ENCODE assay signal across 22 mouse cellular contexts in genomic region chr5:20362154-20362553, GRCm38 (mm10).
DNase-seq lines count a peak whose midpoint lies in the region; ATAC-seq and TF ChIP-seq lines count a peak whose summit lies in the region.
"Had no signal": no experiment of that assay in that cellular context is flagged by ENCODE, and none has a peak within 500 bp of the region (broad histone marks: within the 10 kb centered on the region; RNA-seq: fewer than 3 reads in every experiment).

No protein-coding gene starts in this region.

- H3K36me3 ChIP-seq in thymus, adult 2 months (ENCODE audit: control insufficient read depth, insufficient read depth, low read length): no peaks in the 10 kb centered on the region
- H3K36me3 ChIP-seq: embryonic facial prominence, embryonic 15.5 days; forebrain, embryonic 10.5 days; heart, embryonic 10.5 days had no signal

- H3K27me3 ChIP-seq in thymus, adult 2 months (ENCODE audit: control insufficient read depth, insufficient read depth, low read length): no peaks in the 10 kb centered on the region
- H3K27me3 ChIP-seq: embryonic facial prominence, embryonic 15.5 days had no signal

- ATAC-seq in CD4-positive, CD25-positive, alpha-beta regulatory T cell, adult 4 months: peak; percentile 74
- ATAC-seq in cerebellum, adult (ENCODE audit: insufficient number of reproducible peaks, low FRiP score, low TSS enrichment): no peak
- ATAC-seq: forebrain, embryonic 14.5 days had no signal

- no peak overlapping the region for H3K27ac ChIP-seq in thymus, adult 2 months (ENCODE audit: control insufficient read depth, insufficient read depth, low read length)
- H3K27ac ChIP-seq: embryonic facial prominence, embryonic 15.5 days; forebrain, embryonic 10.5 days; gastrocnemius, adult 2 months; heart, embryonic 10.5 days; hindbrain, embryonic 14.5 days had no signal

- no peak for TF ChIP-seq CTCF in thymus, adult 2 months (IDR thresholded peaks at IDR 0.05; ENCODE audit: borderline replicate concordance, control insufficient read depth, extremely low read depth, insufficient read depth, low read length, poor library complexity)

- no peak overlapping the region for H3K4me3 ChIP-seq in thymus, adult 2 months (ENCODE audit: control insufficient read depth, insufficient read depth, low read length)
- H3K4me3 ChIP-seq: embryonic facial prominence, embryonic 15.5 days; erythroblast, embryonic 14.5 days; forebrain, embryonic 10.5 days; gastrocnemius, adult 2 months; heart, embryonic 10.5 days had no signal

- no peaks in the 10 kb centered on the region for H3K4me1 ChIP-seq in thymus, adult 2 months (replicated peaks; ENCODE audit: control insufficient read depth, insufficient read depth, low read length)
- H3K4me1 ChIP-seq: embryonic facial prominence, embryonic 15.5 days; heart, embryonic 10.5 days had no signal

- DNase-seq in CD4-positive, CD25-positive, alpha-beta regulatory T cell, adult 2 months (ENCODE audit: low read depth, low spot score): peak; percentile 25
- peak; percentile 24 for DNase-seq in thymus, adult 2 months
- DNase-seq in thymus, postnatal 36 days: peak; percentile 12 to 22
- no peak for DNase-seq in lung, postnatal 10 days
- no peak for DNase-seq in retina, embryonic 14.5 days (ENCODE audit: low spot score)
- DNase-seq: adrenal gland, postnatal 10 days; cerebellum, adult 11-12 months; cerebellum, adult 9-10 months; cerebellum, postnatal 25 days; gastrocnemius, adult 2 months; gastrocnemius, postnatal 36 days; heart, adult 11 months; heart, postnatal 10 days; heart, postnatal 4 days had no signal

- TF ChIP-seq POLR2A in thymus, adult 2 months (IDR thresholded peaks at IDR 0.05; ENCODE audit: control insufficient read depth, extremely low read depth, insufficient read depth, low read length, poor library complexity): no peak

- 20% methylated on average over 3 of the region's 3 CpGs for WGBS in thymus, adult 2 months

Comparison
In these comparisons a context has a peak if more than half of its experiments do, and no peak if none do; other contexts are left out.
1. DNase-seq: peak in CD4-positive, CD25-positive, alpha-beta regulatory T cell, adult 2 months (single experiment), thymus, adult 2 months (single experiment) and thymus, postnatal 36 days (2 of 2); none in lung, postnatal 10 days (single experiment) and retina, embryonic 14.5 days (single experiment).